Mouse (Mus musculus) liver, embryonic 11.5 days (tissue): ENCODE measurements around the gene Grm4. TPM values are rescaled to one million over a fixed set of nuclear protein-coding genes. Genes with fewer than 3 reads are reported as not detected.

Experiments used
- ATAC-seq: fragments of 200-750 bp; cut with Nextera tagmentation; replicated peaks from 2 replicates; pipeline ENCODE4 v1.8.0; 2017; ENCODE audit warnings: moderate number of reproducible peaks, mild to moderate bottlenecking, moderate TSS enrichment, moderate library complexity; ENCODE audit not compliant: low FRiP score
- DNase-seq: peaks from one replicate; pipeline ENCODE4 v3.0.0-alpha.2; 2017; ENCODE audit warnings: low spot score
- H3K27ac ChIP-seq: fragments of 300-500 bp; sonication (generic); 2 replicates; pipeline ENCODE4 v1.5.1; 2014; ENCODE audit warnings: mild to moderate bottlenecking, low read depth, low read length, control low read depth
- H3K27me3 ChIP-seq: fragments of 300-500 bp; sonication (generic); replicated peaks from 2 replicates; pipeline ENCODE4 v1.6.1; 2014; ENCODE audit warnings: low read length, mixed read lengths; ENCODE audit not compliant: control insufficient read depth, insufficient read depth
- H3K36me3 ChIP-seq: fragments of 300-500 bp; sonication (generic); 2 replicates; pipeline ENCODE4 v1.6.1; 2014; ENCODE audit warnings: mild to moderate bottlenecking, low read length, moderate library complexity, mixed read lengths; ENCODE audit not compliant: control insufficient read depth, insufficient read depth
- H3K4me1 ChIP-seq: fragments of 300-500 bp; sonication (generic); replicated peaks from 2 replicates; pipeline ENCODE4 v1.6.1; 2014; ENCODE audit warnings: low read length, mixed read lengths; ENCODE audit not compliant: control insufficient read depth, insufficient read depth
- H3K4me2 ChIP-seq: fragments of 300-500 bp; sonication (generic); 2 replicates; pipeline ENCODE4 v1.6.1; 2014; ENCODE audit warnings: mild to moderate bottlenecking, control low read depth, moderate library complexity
- H3K4me3 ChIP-seq: fragments of 300-500 bp; sonication (generic); 2 replicates; pipeline ENCODE4 v1.5.1; 2014; ENCODE audit warnings: low read depth, low read length, control low read depth
- H3K9ac ChIP-seq: fragments of 300-500 bp; sonication (generic); 2 replicates; pipeline ENCODE4 v1.6.1; 2014; ENCODE audit warnings: low read depth, low read length, control low read depth
- H3K9me3 ChIP-seq: fragments of 300-500 bp; sonication (generic); 2 replicates; pipeline ENCODE4 v1.6.1; 2016; ENCODE audit warnings: low read length, inconsistent platforms, mixed read lengths; ENCODE audit not compliant: control insufficient read depth
- WGBS: fragments of 180-500 bp; shearing (Covaris S2); extraction: QIAGEN DNeasy Blood & Tissue Kit; methylation state at CpG from one replicate; pipeline ENCODE4 v1.1.7; 2014; 5-methylcytosine and 5-hydroxymethylcytosine counted together
- polyA plus RNA-seq: library from polyadenylated mRNA; unstranded; fragments of >200 nt; fragmentation: Nextera tagmentation; extraction: Ambion mirVana; gene quantifications from 2 replicates; pipeline ENCODE4 v1.2.1, GENCODE M21; 2014

Grm4 gene
- polyA plus RNA-seq, 1 experiment from 2014 or later: 0.18 TPM

DNA sequence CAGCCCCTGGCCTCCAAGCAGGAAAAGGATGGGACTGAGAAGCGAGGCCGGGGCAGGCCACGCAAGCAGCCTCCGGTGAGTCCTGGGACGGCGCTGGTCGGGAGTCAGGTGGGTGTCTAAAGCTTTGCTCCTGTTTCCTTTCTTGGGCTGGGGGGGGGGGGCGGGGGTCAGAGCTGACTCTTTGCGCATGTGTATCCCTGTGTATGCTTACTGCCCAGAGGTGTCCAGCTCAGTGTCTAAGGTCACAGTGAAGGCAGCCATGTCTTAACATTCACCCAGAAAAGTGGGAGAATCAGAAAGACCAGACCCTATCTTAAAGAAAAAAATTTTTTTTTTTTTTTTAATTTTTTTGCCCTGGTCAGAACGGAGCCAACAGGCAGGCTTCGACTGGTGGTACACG is 38.4 kb upstream of the Grm4 start:
- peaks cover 46% of the 10 kb centered on the region for H3K4me1 ChIP-seq
- peak overlapping the region; percentile 90 for H3K4me2 ChIP-seq
- peak overlapping the region; percentile 98 for H3K9ac ChIP-seq
- H3K27me3 ChIP-seq: no peaks in the 10 kb centered on the region
- H3K27ac ChIP-seq: peak overlapping the region; percentile 69; the same call in 1 of the 2 replicates
- peaks cover 25% of the 10 kb centered on the region for H3K36me3 ChIP-seq
- ATAC-seq (no peak), DNase-seq (no peak)
- peak overlapping the region; percentile 90 for H3K4me3 ChIP-seq
- WGBS: 64% methylated on average over 10 of the region's 12 CpGs
- no peaks in the 10 kb centered on the region for H3K9me3 ChIP-seq

- Histone ChIP-seq H3K9ac (peak overlapping the region; percentile 98), H3K4me3 (peak overlapping the region; percentile 90), H3K36me3 (peaks cover 24% of the 10 kb centered on the region), H3K27me3 (no peaks in the 10 kb centered on the region), H3K9me3 (no peaks in the 10 kb centered on the region), H3K4me2 (peak overlapping the region; percentile 90), H3K4me1 (peaks cover 46% of the 10 kb centered on the region), H3K27ac (peak overlapping the region; percentile 69)
- ATAC-seq: no peak
- WGBS: 8% methylated on average over 5 of the region's 5 CpGs
- DNase-seq: no peak
Observed at GRCm38 (mm10) chr17:27558845-27559244, 37.6 kb upstream of the Grm4 start.

DNA sequence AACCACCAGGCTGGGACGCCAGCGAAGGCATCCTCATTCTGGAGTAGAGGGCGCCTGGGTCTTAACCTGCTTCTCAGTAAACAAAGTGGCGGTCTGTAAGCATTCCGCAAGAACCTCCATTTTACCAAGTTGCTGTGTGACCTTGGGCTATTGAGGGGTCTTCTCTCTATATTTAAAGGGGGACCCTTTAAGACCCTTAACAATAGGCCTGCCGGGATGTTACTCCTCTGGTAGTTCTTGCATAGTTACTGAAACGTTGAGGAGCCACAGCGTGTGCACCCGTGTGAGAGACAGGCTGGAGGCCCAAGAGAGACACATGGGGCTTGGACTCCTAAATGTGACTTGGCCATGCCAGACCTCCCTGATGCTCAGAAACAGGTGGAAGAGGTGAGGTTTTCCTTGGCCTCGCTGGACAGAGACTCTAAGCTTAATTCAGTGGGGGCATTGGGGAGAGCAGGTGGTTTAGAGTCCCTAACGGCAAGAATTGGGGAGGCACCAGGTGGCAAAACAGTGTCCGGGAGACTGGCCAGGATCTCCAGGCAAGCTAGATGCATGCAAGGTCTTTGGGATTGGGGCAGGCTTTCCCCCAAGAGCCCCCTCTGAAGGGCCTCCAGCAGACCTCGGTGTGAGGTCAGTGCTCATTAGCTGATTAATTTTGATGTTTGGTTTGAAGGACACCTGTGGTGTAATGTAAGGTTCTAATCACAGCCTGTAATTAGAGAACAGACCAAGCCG is 36.9 kb upstream of the Grm4 start:
- H3K36me3 ChIP-seq: peaks cover 21% of the 10 kb centered on the region
- peak overlapping the region; percentile 90 for H3K4me2 ChIP-seq
- H3K27me3 ChIP-seq: no peaks in the 10 kb centered on the region
- peak overlapping the region; percentile 100 for H3K27ac ChIP-seq
- peaks cover 45% of the 10 kb centered on the region for H3K4me1 ChIP-seq
- H3K4me3 ChIP-seq: peak overlapping the region; percentile 90
- no peak for DNase-seq
- ATAC-seq: no peak
- no peaks in the 10 kb centered on the region for H3K9me3 ChIP-seq
- H3K9ac ChIP-seq: peak overlapping the region; percentile 98
- 2% methylated on average over 14 of the region's 14 CpGs for WGBS

- Histone ChIP-seq H3K27me3 (no peaks in the 10 kb centered on the region), H3K36me3 (peaks cover 21% of the 10 kb centered on the region), H3K4me2 (peak overlapping the region; percentile 90), H3K9ac (peak overlapping the region; percentile 98), H3K4me1 (peaks cover 52% of the 10 kb centered on the region), H3K27ac (peak overlapping the region; percentile 100), H3K4me3 (peak overlapping the region; percentile 90), H3K9me3 (no peaks in the 10 kb centered on the region)
- peak; percentile 22 for ATAC-seq
- DNase-seq: peak; percentile 81
- WGBS: under 1% methylated on average over 72 of the region's 75 CpGs
Observed at GRCm38 (mm10) chr17:27557181-27557926, 36.2 kb upstream of the Grm4 start.

- WGBS: under 1% methylated on average over 79 of the region's 79 CpGs
- H3K27ac ChIP-seq: peak within 1 kb of the TSS; percentile 100
- H3K36me3 ChIP-seq: peaks cover 16% of the 10 kb centered on the region
- no peaks in the 10 kb centered on the region for H3K27me3 ChIP-seq
- H3K9me3 ChIP-seq: no peaks in the 10 kb centered on the region
- DNase-seq (peak; percentile 96), ATAC-seq (peak; percentile 69)
- peaks cover 56% of the 10 kb centered on the region for H3K4me1 ChIP-seq
- H3K4me2 ChIP-seq: peak within 1 kb of the TSS; percentile 90
- peak within 1 kb of the TSS; percentile 90 for H3K4me3 ChIP-seq
- peak within 1 kb of the TSS; percentile 98 for H3K9ac ChIP-seq
Observed at GRCm38 (mm10) chr17:27556315-27557011, 35.3 kb upstream of the Grm4 start, which contains the start of gene Hmga1. TSS of gene Hmga1 (plus strand) at chr17:27556497.

DNA sequence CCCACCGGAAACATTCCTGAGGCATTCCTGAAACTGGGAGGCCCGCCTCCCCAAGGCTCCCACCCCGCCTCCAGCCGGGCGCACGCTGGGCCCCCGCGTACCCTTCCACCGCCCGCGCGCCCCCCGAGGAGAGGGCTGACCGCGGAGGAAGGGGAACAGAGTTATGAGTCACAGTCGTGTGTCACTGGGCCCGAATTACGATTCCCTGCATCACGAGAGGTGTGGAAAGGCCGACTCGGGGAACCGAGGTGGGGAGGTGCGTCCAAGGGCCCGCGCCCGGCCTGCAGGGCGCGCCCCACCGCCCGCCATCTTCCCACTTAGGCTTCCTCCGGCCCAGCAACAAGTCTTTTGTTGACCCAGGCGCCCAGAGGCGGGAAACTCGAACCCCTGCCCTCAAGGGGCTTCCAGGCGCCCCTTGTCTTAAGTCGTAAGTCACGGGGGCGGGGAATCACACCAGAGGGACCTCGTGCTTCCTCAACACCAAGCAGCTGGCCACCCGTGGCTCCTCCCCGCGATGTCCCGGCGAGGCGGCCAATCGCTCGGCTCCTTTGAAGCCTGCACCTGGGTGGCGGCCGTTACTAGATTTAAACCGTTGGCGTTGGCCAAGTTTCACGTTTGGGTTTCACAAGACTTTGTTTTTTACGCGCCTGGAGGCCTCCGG is 34.4 kb upstream of the Grm4 start:
- peak; percentile 62 for ATAC-seq
- peak overlapping the region; percentile 90 for H3K4me2 ChIP-seq
- peak; percentile 91 for DNase-seq
- H3K36me3 ChIP-seq: peaks cover 8% of the 10 kb centered on the region
- WGBS: 0% methylated on average over 47 of the region's 55 CpGs
- H3K27me3 ChIP-seq: no peaks in the 10 kb centered on the region
- peak overlapping the region; percentile 90 for H3K4me3 ChIP-seq
- peaks cover 51% of the 10 kb centered on the region for H3K4me1 ChIP-seq
- no peaks in the 10 kb centered on the region for H3K9me3 ChIP-seq
- H3K9ac ChIP-seq: peak overlapping the region; percentile 98
- H3K27ac ChIP-seq: peak overlapping the region; percentile 100

- Histone ChIP-seq H3K27ac (peak overlapping the region; percentile 100), H3K4me1 (peaks cover 46% of the 10 kb centered on the region), H3K4me2 (peak overlapping the region; percentile 90), H3K9ac (peak overlapping the region; percentile 98), H3K9me3 (no peaks in the 10 kb centered on the region), H3K27me3 (no peaks in the 10 kb centered on the region), H3K36me3 (peaks cover 6% of the 10 kb centered on the region), H3K4me3 (peak overlapping the region; percentile 90)
- WGBS: 1% methylated on average over 39 of the region's 39 CpGs
- ATAC-seq (peak; percentile 49), DNase-seq (peak; percentile 90)
Observed at GRCm38 (mm10) chr17:27555075-27555511, 33.9 kb upstream of the Grm4 start.
